In genomic region chr11:102989641-102990151, GRCm38 (mm10) we compare ENCODE assay signal across 7 mouse cellular contexts. TPM values are rescaled to one million over a fixed set of nuclear protein-coding genes. Genes with fewer than 3 reads are reported as not detected.
DNase-seq lines count a peak whose midpoint lies in the region; ATAC-seq lines count a peak whose summit lies in the region.

No protein-coding gene starts in this region.

- H3K9ac ChIP-seq in lung, embryonic 15.5 days: peak overlapping the region; percentile 43
- peak overlapping the region; percentile 55 for H3K9ac ChIP-seq in forebrain, embryonic 16.5 days (replicated peaks; ENCODE audit: low read depth, low read length)
- no peak overlapping the region for H3K9ac ChIP-seq in liver, embryonic 11.5 days (ENCODE audit: low read depth, low read length)
- H3K9ac ChIP-seq in stomach, embryonic 15.5 days: 0 out of 2 replicates have a peak overlapping the region, but pooled peaks have one; percentile 2

- peaks cover 11% of the 10 kb centered on the region for H3K36me3 ChIP-seq in lung, embryonic 15.5 days
- H3K36me3 ChIP-seq in forebrain, embryonic 16.5 days (ENCODE audit: control insufficient read depth, insufficient read depth): peaks cover 6% of the 10 kb centered on the region; the same call in 1 of the 2 replicates
- H3K36me3 ChIP-seq in liver, embryonic 11.5 days (ENCODE audit: control insufficient read depth, insufficient read depth, low read length): peaks cover 6% of the 10 kb centered on the region; the same call in 1 of the 2 replicates
- peaks cover 10% of the 10 kb centered on the region for H3K36me3 ChIP-seq in stomach, embryonic 15.5 days

- peak overlapping the region; percentile 94 for H3K4me2 ChIP-seq in lung, embryonic 15.5 days
- H3K4me2 ChIP-seq in forebrain, embryonic 16.5 days (ENCODE audit: low read length): peak overlapping the region; percentile 71
- H3K4me2 ChIP-seq in liver, embryonic 11.5 days: peak overlapping the region; percentile 72
- peak overlapping the region; percentile 77 for H3K4me2 ChIP-seq in stomach, embryonic 15.5 days

- peak overlapping the region; percentile 44 for H3K4me3 ChIP-seq in lung, embryonic 15.5 days
- peak overlapping the region; percentile 39 for H3K4me3 ChIP-seq in forebrain, embryonic 16.5 days (replicated peaks; ENCODE audit: low read length)
- peak overlapping the region; percentile 34 for H3K4me3 ChIP-seq in liver, embryonic 11.5 days (ENCODE audit: low read depth, low read length)
- H3K4me3 ChIP-seq in stomach, embryonic 15.5 days (replicated peaks): peak overlapping the region; percentile 36

- no peak for DNase-seq in lung, adult 18-20 months
- no peak for DNase-seq in liver, embryonic 11.5 days (ENCODE audit: low spot score)
- no peak for DNase-seq in cerebellum, adult 11 months
- no peak for DNase-seq in gastrocnemius, adult 8-10 months (ENCODE audit: low spot score in 2 of 2)

- WGBS in lung, embryonic 15.5 days: 8% methylated on average over 28 of the region's 28 CpGs
- 7% methylated on average over 28 of the region's 28 CpGs for WGBS in forebrain, embryonic 16.5 days
- 12% methylated on average over 28 of the region's 28 CpGs for WGBS in liver, embryonic 11.5 days
- WGBS in stomach, embryonic 15.5 days: 10% methylated on average over 28 of the region's 28 CpGs

- H3K4me1 ChIP-seq in lung, embryonic 15.5 days: peaks cover 24% of the 10 kb centered on the region
- H3K4me1 ChIP-seq in forebrain, embryonic 16.5 days (replicated peaks; ENCODE audit: control insufficient read depth, insufficient read depth, low read length): peaks cover 19% of the 10 kb centered on the region
- H3K4me1 ChIP-seq in liver, embryonic 11.5 days (replicated peaks; ENCODE audit: control insufficient read depth, insufficient read depth, low read length): peaks cover 8% of the 10 kb centered on the region; the same call in 1 of the 2 replicates
- H3K4me1 ChIP-seq in stomach, embryonic 15.5 days: peaks cover 19% of the 10 kb centered on the region; the same call in 1 of the 2 replicates

- no peak for ATAC-seq in lung, embryonic 15.5 days (ENCODE audit: borderline replicate concordance, extremely low read depth, low FRiP score, low TSS enrichment)
- no peak for ATAC-seq in forebrain, embryonic 16.5 days
- no peak for ATAC-seq in liver, embryonic 11.5 days (replicated peaks; ENCODE audit: low FRiP score)
- no peak for ATAC-seq in stomach, embryonic 15.5 days (ENCODE audit: insufficient read depth, low FRiP score, low read depth)

- no peaks in the 10 kb centered on the region for H3K9me3 ChIP-seq in lung, embryonic 15.5 days
- H3K9me3 ChIP-seq in forebrain, embryonic 16.5 days (ENCODE audit: control insufficient read depth, low read length): no peaks in the 10 kb centered on the region
- H3K9me3 ChIP-seq in liver, embryonic 11.5 days (ENCODE audit: control insufficient read depth, low read length): no peaks in the 10 kb centered on the region
- H3K9me3 ChIP-seq in stomach, embryonic 15.5 days: no peaks in the 10 kb centered on the region

- H3K27ac ChIP-seq in lung, embryonic 15.5 days: no peak overlapping the region
- no peak overlapping the region for H3K27ac ChIP-seq in forebrain, embryonic 16.5 days (ENCODE audit: low read length)
- no peak overlapping the region for H3K27ac ChIP-seq in liver, embryonic 11.5 days (ENCODE audit: low read depth, low read length)
- H3K27ac ChIP-seq in stomach, embryonic 15.5 days: no peak overlapping the region

- H3K27me3 ChIP-seq in lung, embryonic 15.5 days: peaks cover 36% of the 10 kb centered on the region
- peaks cover 16% of the 10 kb centered on the region for H3K27me3 ChIP-seq in forebrain, embryonic 16.5 days (replicated peaks; ENCODE audit: control insufficient read depth, insufficient read depth, low read length)
- peaks cover 54% of the 10 kb centered on the region for H3K27me3 ChIP-seq in liver, embryonic 11.5 days (replicated peaks; ENCODE audit: control insufficient read depth, insufficient read depth, low read length)
- peaks cover 15% of the 10 kb centered on the region; the same call in 1 of the 2 replicates for H3K27me3 ChIP-seq in stomach, embryonic 15.5 days (replicated peaks)

RNA-seq across cellular contexts. Expression of gene Nmt1, which starts 38.3 kb away (rescaled TPM):
- polyA plus RNA-seq in lung, embryonic 15.5 days (2015; fragmentation: Nextera tagmentation; extraction: Ambion mirVana): 56.8 and 59.9 TPM in 2 replicates
- 31.7 and 37.2 TPM in 2 replicates for polyA plus RNA-seq in forebrain, embryonic 16.5 days (2015; fragmentation: Nextera tagmentation; extraction: Ambion mirVana)
- 67.8 and 74.6 TPM in 2 replicates for polyA plus RNA-seq in liver, embryonic 11.5 days (2014; fragmentation: Nextera tagmentation; extraction: Ambion mirVana)
- 48.5 and 52.2 TPM in 2 replicates for polyA plus RNA-seq in stomach, embryonic 15.5 days (2015; fragmentation: Nextera tagmentation; extraction: Ambion mirVana)
- 10 to 100 TPM; 44.4 to 52.7 (median 50.5) TPM for total RNA-seq in gastrocnemius, adult 8-10 months (2022)

RNA-seq across cellular contexts. Expression of gene Dcakd, which starts 38.4 kb away (rescaled TPM):
- polyA plus RNA-seq in lung, embryonic 15.5 days (2015; fragmentation: Nextera tagmentation; extraction: Ambion mirVana): 147 and 150 TPM in 2 replicates
- polyA plus RNA-seq in forebrain, embryonic 16.5 days (2015; fragmentation: Nextera tagmentation; extraction: Ambion mirVana): 162 and 166 TPM in 2 replicates
- 109 and 114 TPM in 2 replicates for polyA plus RNA-seq in liver, embryonic 11.5 days (2014; fragmentation: Nextera tagmentation; extraction: Ambion mirVana)
- 107 TPM in 2 replicates for polyA plus RNA-seq in stomach, embryonic 15.5 days (2015; fragmentation: Nextera tagmentation; extraction: Ambion mirVana)
- 10 to 100 TPM; 10.3 to 15.1 (median 13.0) TPM for total RNA-seq in gastrocnemius, adult 8-10 months (2022)

RNA-seq across cellular contexts. Expression of gene C1ql1, which starts 43.2 kb away (rescaled TPM):
- polyA plus RNA-seq in lung, embryonic 15.5 days (2015; fragmentation: Nextera tagmentation; extraction: Ambion mirVana): 1.4 and 1.8 TPM in 2 replicates
- polyA plus RNA-seq in forebrain, embryonic 16.5 days (2015; fragmentation: Nextera tagmentation; extraction: Ambion mirVana): 1.4 TPM in 2 replicates
- 0.78 and 1.1 TPM in 2 replicates for polyA plus RNA-seq in liver, embryonic 11.5 days (2014; fragmentation: Nextera tagmentation; extraction: Ambion mirVana)
- 5.1 and 5.6 TPM in 2 replicates for polyA plus RNA-seq in stomach, embryonic 15.5 days (2015; fragmentation: Nextera tagmentation; extraction: Ambion mirVana)
- not detected for total RNA-seq in gastrocnemius, adult 8-10 months (2022)
